Mouse (Mus musculus) adrenal gland, adult 18-20 months (tissue): ENCODE results near the gene Srgap1. TPM values are rescaled to one million over a fixed set of nuclear protein-coding genes. Genes with fewer than 3 reads are reported as not detected.

Source experiments
- total RNA-seq, 2 experiments: library from RNA; stranded (reverse); gene quantifications; 1 replicate in 1 of 2; 2 replicates in 1 of 2; pipeline ENCODE4 v1.2.3; 2021

The Srgap1 gene
- total RNA-seq, 2 experiments from 2014 or later = 1.3 to 1.5 TPM

Other genes with a start within 250 kb of the Srgap1 start
- 10 to 100 TPM; 36.6 to 37.1 TPM for gene Rxylt1, start 50.1 kb upstream of the Srgap1 start, total RNA-seq